Mouse (Mus musculus): ENCODE measurements at regions not wholly inside any gene's neighbourhood (a gene's known extent, or its start where the extent isn't known, plus 50 kb on each side); places are given as distances from the start of the nearest gene placed in this dataset.

DNA sequence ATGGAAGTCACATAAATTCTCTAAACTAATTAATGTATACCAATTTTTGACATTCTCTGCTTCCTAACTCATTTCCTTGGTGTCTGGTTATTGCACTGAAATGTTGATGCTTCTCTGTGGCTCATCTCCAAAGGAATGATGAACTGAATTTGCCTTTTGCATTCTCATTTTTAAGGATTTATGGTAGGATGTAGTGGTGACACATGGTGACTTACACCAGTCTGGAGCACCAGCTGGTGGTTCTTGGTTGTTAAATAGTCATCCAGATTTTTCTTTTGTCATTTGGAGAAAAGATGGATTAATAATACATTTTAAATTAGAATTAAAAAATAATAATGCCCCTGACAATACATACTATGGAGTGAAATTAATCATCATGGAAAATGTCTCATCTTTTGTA lies 1097.2 kb upstream of the Epha7 start:
- DNase-seq = no peak

DNA sequence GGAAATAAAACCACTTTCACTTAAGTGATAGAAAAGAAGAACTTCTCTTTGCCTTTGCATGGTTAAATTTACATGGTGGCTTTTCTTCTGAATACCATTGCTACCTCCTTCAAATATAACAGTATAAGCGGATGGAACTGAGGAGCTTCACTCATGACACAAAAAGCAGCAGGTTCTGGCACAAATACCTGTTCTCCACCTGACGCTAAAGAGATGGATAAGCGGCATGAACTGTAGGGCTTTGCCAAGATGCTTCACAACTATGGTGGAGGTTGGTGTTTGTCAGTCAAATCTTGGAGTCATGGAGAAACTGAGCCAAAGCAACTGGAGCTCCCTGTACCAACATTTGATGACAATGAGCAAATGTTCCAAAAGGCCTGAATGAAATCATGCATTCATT lies 1085.2 kb upstream of the Epha7 start:
- no peak for DNase-seq

DNA sequence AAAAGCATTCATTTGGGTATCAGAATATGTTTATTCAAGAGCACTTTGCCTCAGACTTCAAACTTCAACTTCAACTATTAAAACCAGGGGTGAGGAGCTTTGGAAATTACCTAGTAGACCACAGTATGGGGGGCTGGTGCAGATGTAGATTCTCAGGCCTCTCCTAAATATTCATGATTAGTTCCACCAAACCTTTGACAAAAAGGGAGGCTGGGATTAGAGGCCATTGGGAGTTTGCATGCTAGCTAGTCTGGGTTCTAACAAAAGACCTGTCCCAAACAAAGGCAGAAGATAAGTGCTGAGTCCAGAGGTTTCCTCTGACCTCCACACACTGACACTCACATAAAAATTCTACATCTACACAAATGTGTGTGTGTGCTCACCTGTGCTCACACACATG lies 1078.8 kb upstream of the Epha7 start:
- DNase-seq = no peak

DNA sequence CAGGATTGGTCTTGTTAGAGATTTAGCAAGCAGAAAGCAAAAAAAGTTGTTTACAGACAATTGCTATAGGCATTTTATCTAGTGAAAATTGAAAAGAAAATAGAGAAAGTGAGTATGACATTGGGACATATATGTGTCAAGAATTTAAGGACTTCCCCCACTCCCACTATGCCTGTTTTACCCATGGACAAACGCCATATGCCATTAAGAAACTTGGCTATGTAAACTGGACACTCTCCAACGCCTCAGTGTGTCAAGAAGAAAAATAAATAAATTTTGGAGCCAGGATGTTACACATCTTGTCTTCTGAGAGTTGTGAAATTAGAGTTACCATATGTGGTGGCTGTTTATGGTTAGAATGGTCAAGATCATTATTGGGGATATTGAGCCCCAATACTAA lies 1031.1 kb upstream of the Epha7 start:
- no peak for DNase-seq

DNA sequence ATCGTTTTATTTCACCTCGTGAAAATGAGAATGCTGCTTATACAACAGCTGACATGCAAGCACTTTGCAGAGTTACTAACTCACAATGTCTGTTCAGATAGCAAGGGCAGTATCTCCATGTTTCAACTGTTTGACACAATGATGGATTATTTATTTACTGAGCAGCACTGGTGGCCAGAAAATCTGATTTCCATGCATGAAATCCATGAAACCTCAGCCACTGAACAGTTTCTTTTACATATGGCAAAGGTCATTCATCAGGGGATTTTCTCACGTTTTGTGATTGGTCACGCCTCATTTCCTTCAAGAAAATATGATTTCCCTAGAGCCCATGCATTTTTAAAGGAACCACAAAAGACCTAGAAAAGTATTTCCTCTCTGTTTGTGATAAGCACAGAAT lies 1025.9 kb upstream of the Epha7 start:
- peak; percentile 1 for DNase-seq

All from retina, postnatal 1 day (tissue).